Mouse (Mus musculus): ENCODE measurements around the gene Med12l. TPM values are rescaled to one million over a fixed set of nuclear protein-coding genes. Genes with fewer than 3 reads are reported as not detected.

Med12l gene
- 2.1 and 2.2 TPM in 2 replicates for polyA plus RNA-seq (2014; fragmentation: Nextera tagmentation; extraction: Ambion mirVana)

DNA sequence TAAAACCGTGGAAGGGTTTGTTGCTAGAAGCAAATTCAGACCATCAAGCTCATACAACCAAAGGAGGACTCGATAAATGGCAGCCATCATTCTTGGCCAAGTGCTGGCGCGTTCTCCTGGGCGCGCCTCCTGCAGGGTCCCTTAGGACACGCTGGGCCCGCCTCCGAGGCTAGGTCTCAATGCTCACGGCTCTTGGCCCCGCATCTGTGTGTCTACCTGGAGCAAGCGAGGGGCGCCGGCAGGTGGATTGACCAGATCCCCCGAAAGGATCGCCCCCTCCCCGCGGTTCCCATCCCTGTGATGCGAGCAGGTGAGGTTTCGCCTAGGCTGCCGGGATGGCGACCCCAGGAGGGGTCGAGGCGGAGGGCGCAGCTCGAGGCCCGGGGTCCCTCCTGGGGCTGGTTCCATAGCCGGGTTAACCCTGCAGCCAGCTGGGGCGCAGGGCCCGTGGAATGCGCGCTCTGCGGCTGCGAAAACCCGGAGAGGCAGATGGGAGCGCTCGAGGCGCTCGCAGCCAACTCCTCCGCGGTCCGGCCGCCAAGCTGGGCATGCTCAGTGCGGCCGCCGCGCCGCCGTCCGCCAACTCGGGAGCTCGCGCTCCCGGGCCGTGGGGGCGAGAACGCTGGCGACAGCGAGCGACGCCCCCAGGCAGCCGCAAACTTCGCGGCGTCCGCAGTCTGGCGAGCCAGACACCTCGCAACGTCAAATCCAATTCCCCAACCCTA is at the start of gene Med12l:
Med12l (plus strand) TSS at position 555 of the 725 bp plus-strand sequence.
- Histone ChIP-seq H3K27ac (ENCODE audit: low read length) (peak within 1 kb of the TSS; percentile 84), H3K4me3 (ENCODE audit: low read depth, low read length) (peak within 1 kb of the TSS; percentile 82), H3K4me1 (ENCODE audit: control insufficient read depth, insufficient read depth, low read length) (0 out of 2 replicates have a peak, but pooled peaks cover 4% of the 10 kb centered on the region), H3K36me3 (ENCODE audit: control insufficient read depth, insufficient read depth, low read length) (no peaks in the 10 kb centered on the region), H3K4me2 (replicated peaks; ENCODE audit: low read depth, low read length) (peak within 1 kb of the TSS; percentile 98), H3K9ac (replicated peaks; ENCODE audit: low read depth, low read length) (peak within 1 kb of the TSS; percentile 55), H3K27me3 (ENCODE audit: control insufficient read depth, insufficient read depth, low read length) (0 out of 2 replicates have a peak, but pooled peaks cover 6% of the 10 kb centered on the region), H3K9me3 (ENCODE audit: control insufficient read depth, low read depth, low read length) (no peaks in the 10 kb centered on the region)
- ATAC-seq (ENCODE audit: insufficient number of reproducible peaks, insufficient read depth, low FRiP score, low read depth) = peak; percentile 71
- under 1% methylated on average over 65 of the region's 69 CpGs for WGBS

DNA sequence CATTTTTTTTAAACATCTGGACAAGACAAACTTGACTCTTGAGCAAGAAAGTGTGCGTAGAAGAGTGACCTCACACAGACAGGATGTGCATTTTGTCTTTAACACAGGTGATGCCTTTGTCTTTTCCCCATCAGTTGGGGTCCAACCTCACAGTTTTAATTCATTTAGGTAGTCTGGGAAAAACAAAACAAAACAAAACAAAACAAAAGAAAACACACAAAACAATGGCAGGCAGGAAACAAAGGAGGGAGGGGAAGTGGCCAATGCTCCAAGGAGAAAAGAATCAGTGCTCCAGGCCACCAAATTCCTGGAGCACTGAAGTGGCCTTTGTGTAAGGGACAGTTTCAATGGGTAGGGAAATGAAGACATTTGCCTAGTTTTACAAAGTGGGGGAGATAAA is 44.5 kb upstream of the Med12l start:
- no peaks in the 10 kb centered on the region for H3K4me1 ChIP-seq (ENCODE audit: control insufficient read depth, insufficient read depth, low read length)
- H3K9me3 ChIP-seq (ENCODE audit: control insufficient read depth, low read depth, low read length) = no peaks in the 10 kb centered on the region
- H3K27ac ChIP-seq (ENCODE audit: low read length) = no peak overlapping the region
- no peaks in the 10 kb centered on the region for H3K27me3 ChIP-seq (ENCODE audit: control insufficient read depth, insufficient read depth, low read length)
- no peak overlapping the region for H3K4me3 ChIP-seq (ENCODE audit: low read depth, low read length)
- H3K36me3 ChIP-seq (ENCODE audit: control insufficient read depth, insufficient read depth, low read length) = no peaks in the 10 kb centered on the region
- H3K4me2 ChIP-seq (replicated peaks; ENCODE audit: low read depth, low read length) = no peak overlapping the region
- WGBS = 88% methylated on average over 1 of the region's 1 CpGs
- no peak for ATAC-seq (ENCODE audit: insufficient number of reproducible peaks, insufficient read depth, low FRiP score, low read depth)
- H3K9ac ChIP-seq (replicated peaks; ENCODE audit: low read depth, low read length) = no peak overlapping the region

DNA sequence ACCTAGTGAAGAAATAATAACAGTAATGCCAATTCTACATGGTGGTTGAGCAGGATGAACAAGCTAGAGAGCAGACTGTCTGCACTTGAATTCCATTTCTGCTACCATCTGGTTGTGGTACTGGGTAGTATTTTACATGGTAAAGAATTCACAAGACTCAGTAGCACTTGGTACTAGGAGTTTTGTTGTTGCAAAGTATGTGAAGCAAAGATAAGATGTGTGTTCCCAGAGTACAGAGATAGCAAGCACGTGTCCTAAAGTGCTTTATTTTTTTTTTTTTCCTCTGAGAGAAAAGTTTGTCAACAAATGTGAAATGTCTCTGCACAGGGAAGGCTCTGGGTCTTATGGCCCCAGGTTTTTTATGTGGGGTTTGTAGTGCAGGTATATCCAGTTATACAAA is 28.2 kb upstream of the Med12l start:
- 76% methylated on average over 1 of the region's 1 CpGs for WGBS
- Histone ChIP-seq H3K4me3 (ENCODE audit: low read depth, low read length) (no peak overlapping the region), H3K4me1 (ENCODE audit: control insufficient read depth, insufficient read depth, low read length) (no peaks in the 10 kb centered on the region), H3K4me2 (replicated peaks; ENCODE audit: low read depth, low read length) (no peak overlapping the region), H3K36me3 (ENCODE audit: control insufficient read depth, insufficient read depth, low read length) (no peaks in the 10 kb centered on the region), H3K27ac (ENCODE audit: low read length) (no peak overlapping the region), H3K9ac (replicated peaks; ENCODE audit: low read depth, low read length) (no peak overlapping the region), H3K27me3 (ENCODE audit: control insufficient read depth, insufficient read depth, low read length) (no peaks in the 10 kb centered on the region), H3K9me3 (ENCODE audit: control insufficient read depth, low read depth, low read length) (no peaks in the 10 kb centered on the region)
- no peak for ATAC-seq (ENCODE audit: insufficient number of reproducible peaks, insufficient read depth, low FRiP score, low read depth)

DNA sequence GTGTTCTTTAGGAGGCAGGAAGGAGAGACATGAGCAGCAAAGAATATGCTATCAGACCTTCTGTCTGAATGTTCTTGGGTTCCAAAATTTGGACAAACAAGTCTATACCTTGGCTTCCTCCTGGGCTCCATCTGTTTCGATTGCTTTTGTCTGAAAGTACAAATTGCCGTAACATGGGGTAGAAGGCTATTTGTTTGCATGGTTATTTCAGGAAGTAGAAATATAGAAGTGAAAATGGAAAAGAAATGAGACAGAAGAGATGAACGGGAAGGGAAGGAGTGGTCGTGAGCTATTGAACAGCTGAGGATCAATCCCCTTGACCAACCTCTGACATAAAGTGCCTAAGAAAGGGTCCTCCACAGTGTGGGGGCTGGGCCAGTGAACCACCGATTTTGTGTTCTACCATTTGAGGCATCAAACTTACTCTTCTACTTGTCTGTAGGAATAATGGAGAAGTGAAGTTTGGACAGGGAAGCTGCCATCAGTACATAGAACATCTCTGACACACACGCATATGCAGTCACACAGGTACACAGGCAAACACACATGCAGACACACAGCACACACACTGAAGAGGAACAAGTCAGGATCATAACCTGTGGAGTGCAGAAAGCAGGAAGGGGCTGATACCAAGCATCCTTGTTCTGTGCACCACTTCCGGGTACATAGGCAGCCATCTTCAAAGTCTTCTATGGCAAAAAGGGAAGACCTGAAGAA is 27.6 kb upstream of the Med12l start:
- no peaks in the 10 kb centered on the region for H3K4me1 ChIP-seq (ENCODE audit: control insufficient read depth, insufficient read depth, low read length)
- H3K36me3 ChIP-seq (ENCODE audit: control insufficient read depth, insufficient read depth, low read length) = no peaks in the 10 kb centered on the region
- H3K27ac ChIP-seq (ENCODE audit: low read length) = no peak overlapping the region
- no peaks in the 10 kb centered on the region for H3K27me3 ChIP-seq (ENCODE audit: control insufficient read depth, insufficient read depth, low read length)
- H3K9me3 ChIP-seq (ENCODE audit: control insufficient read depth, low read depth, low read length) = no peaks in the 10 kb centered on the region
- ATAC-seq (ENCODE audit: insufficient number of reproducible peaks, insufficient read depth, low FRiP score, low read depth) = no peak
- no peak overlapping the region for H3K4me2 ChIP-seq (replicated peaks; ENCODE audit: low read depth, low read length)
- no peak overlapping the region for H3K4me3 ChIP-seq (ENCODE audit: low read depth, low read length)
- H3K9ac ChIP-seq (replicated peaks; ENCODE audit: low read depth, low read length) = no peak overlapping the region
- 87% methylated on average over 7 of the region's 7 CpGs for WGBS

DNA sequence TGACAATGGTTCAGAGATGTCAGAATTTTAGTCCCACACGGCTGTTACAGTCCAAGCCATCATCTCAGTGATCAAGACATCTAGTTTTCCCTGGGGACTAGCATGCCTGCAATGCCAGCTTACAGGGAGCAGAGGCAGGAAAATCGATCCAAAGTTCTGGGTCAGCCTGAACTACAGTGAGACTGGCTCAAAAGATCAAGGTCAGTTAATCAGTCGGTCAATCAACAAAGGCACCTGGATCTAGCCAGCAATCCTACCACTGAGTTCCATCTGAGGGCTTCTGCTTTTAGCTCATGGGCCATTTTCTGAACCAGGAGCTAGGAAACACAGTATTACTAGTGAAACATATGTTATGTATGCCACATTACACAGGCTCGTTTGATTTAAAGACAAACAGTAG is 25.0 kb upstream of the Med12l start:
- ATAC-seq (ENCODE audit: insufficient number of reproducible peaks, insufficient read depth, low FRiP score, low read depth) = no peak
- H3K27me3 ChIP-seq (ENCODE audit: control insufficient read depth, insufficient read depth, low read length) = no peaks in the 10 kb centered on the region
- H3K9ac ChIP-seq (replicated peaks; ENCODE audit: low read depth, low read length) = no peak overlapping the region
- no peaks in the 10 kb centered on the region for H3K4me1 ChIP-seq (ENCODE audit: control insufficient read depth, insufficient read depth, low read length)
- no peaks in the 10 kb centered on the region for H3K9me3 ChIP-seq (ENCODE audit: control insufficient read depth, low read depth, low read length)
- no peaks in the 10 kb centered on the region for H3K36me3 ChIP-seq (ENCODE audit: control insufficient read depth, insufficient read depth, low read length)
- H3K27ac ChIP-seq (ENCODE audit: low read length) = no peak overlapping the region
- H3K4me2 ChIP-seq (replicated peaks; ENCODE audit: low read depth, low read length) = no peak overlapping the region
- no peak overlapping the region for H3K4me3 ChIP-seq (ENCODE audit: low read depth, low read length)
- 58% methylated on average over 4 of the region's 4 CpGs for WGBS

DNA sequence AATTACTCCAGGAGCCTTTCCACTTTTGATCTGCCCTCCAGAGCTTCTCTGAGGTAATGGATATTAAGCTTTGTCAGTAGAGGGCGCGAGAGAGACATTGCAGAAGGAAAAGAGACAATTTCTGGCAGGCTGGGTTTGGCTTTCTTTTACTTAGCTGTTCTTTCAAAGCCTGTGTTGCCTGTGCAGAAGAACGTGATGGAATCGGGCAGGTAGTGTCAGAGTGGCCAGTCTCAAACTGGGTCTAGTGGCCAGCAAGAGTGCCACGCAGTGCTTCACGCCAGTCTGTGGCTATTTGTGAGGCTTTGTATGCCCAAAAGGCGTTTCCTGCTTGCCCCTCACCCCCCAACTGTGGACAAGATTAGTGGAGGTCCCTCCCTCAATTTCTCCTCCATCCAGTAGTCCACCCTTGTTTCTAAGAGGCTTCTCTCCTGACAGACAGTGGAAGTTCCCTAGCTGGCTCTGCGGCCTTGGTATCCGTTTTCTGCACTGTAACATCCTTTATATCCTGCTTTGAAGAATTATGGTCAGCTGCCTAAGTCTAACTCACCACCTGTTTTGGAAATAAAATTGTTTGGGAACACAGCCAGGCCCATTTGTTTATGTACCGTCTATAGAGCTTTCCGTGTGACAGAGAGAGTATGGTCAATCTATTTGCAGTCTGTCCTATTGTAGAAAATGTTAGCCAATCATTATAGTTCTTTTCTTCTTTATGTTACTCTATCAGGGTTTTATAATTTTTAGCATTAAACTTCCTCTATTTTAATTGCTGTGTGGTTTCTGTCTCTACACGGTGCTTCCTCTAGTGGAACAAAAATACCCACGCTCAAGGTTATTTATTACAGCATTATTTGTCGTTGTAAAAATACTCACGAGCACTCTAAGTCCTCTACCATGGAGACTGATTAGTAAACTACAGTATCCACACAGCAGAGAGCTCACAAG is 22.5 kb upstream of the Med12l start:
- ATAC-seq (ENCODE audit: insufficient number of reproducible peaks, insufficient read depth, low FRiP score, low read depth) = peak; percentile 53; the same call in 1 of the 2 replicates

DNA sequence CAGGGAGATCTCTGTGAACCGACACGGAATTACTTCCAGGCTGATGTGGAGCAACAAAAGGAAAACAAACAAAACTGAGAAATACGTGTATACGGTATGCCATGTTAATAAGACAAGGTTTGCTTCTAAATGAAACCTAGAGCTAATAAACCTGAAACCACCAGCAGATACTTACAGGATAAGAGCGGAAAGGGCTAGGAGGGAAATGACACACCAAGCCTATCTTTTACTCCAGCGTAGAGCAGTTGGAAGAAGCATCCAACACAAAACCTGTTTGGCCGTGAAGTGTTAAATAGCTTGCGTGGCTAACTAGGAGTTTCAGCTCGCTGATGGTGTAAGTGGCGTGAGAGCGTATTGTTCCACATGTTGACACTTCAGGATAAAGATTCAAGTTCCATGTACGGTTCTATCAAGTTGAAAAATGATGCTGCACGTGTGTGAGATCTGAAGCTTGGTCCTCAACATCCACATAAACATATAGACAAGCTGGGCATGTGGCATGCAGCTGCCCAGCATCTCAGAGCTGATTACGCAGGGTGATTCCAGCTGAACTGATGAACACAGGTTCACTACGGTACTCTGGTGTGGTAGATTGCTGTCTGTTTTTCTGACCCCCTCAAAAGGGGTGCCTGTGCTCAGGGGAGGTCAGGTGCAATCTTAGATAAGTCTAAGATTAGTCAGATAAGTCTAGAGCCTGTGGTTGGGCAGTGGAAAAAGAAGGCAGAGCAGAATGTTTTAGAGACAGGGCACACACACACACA is 21.6 kb upstream of the Med12l start:
- no peak overlapping the region for H3K9ac ChIP-seq (replicated peaks; ENCODE audit: low read depth, low read length)
- H3K9me3 ChIP-seq (ENCODE audit: control insufficient read depth, low read depth, low read length) = no peaks in the 10 kb centered on the region
- ATAC-seq (ENCODE audit: insufficient number of reproducible peaks, insufficient read depth, low FRiP score, low read depth) = no peak
- no peaks in the 10 kb centered on the region for H3K27me3 ChIP-seq (ENCODE audit: control insufficient read depth, insufficient read depth, low read length)
- H3K36me3 ChIP-seq (ENCODE audit: control insufficient read depth, insufficient read depth, low read length) = no peaks in the 10 kb centered on the region
- no peak overlapping the region for H3K4me2 ChIP-seq (replicated peaks; ENCODE audit: low read depth, low read length)
- no peak overlapping the region for H3K27ac ChIP-seq (ENCODE audit: low read length)
- WGBS = 72% methylated on average over 15 of the region's 15 CpGs
- no peaks in the 10 kb centered on the region for H3K4me1 ChIP-seq (ENCODE audit: control insufficient read depth, insufficient read depth, low read length)
- H3K4me3 ChIP-seq (ENCODE audit: low read depth, low read length) = no peak overlapping the region

More for the DNA sequence above, 22.5 kb upstream of the Med12l start:
- Histone ChIP-seq H3K36me3 (ENCODE audit: control insufficient read depth, insufficient read depth, low read length) (no peaks in the 10 kb centered on the region), H3K4me2 (replicated peaks; ENCODE audit: low read depth, low read length) (no peak overlapping the region), H3K9me3 (ENCODE audit: control insufficient read depth, low read depth, low read length) (no peaks in the 10 kb centered on the region), H3K27me3 (ENCODE audit: control insufficient read depth, insufficient read depth, low read length) (no peaks in the 10 kb centered on the region), H3K9ac (replicated peaks; ENCODE audit: low read depth, low read length) (no peak overlapping the region), H3K4me1 (ENCODE audit: control insufficient read depth, insufficient read depth, low read length) (no peaks in the 10 kb centered on the region), H3K27ac (ENCODE audit: low read length) (no peak overlapping the region), H3K4me3 (ENCODE audit: low read depth, low read length) (no peak overlapping the region)
- WGBS = 44% methylated on average over 15 of the region's 15 CpGs

All from stomach, embryonic 14.5 days (tissue).